Mouse (Mus musculus) stomach, embryonic 15.5 days (tissue): ENCODE data around the gene Zbtb9. TPM values are rescaled to one million over a fixed set of nuclear protein-coding genes. Genes with fewer than 3 reads are reported as not detected.

ENCODE experiments used
- ATAC-seq: fragments of 200-750 bp; cut with Nextera tagmentation; 2 replicates; pipeline ENCODE4 v1.8.0; 2017; ENCODE audit warnings: low read depth, moderate number of reproducible peaks, moderate TSS enrichment; ENCODE audit not compliant: insufficient read depth, low FRiP score
- H3K27ac ChIP-seq: fragments of 300-500 bp; sonication (generic); 2 replicates; pipeline ENCODE4 v1.5.1; 2015; ENCODE audit warnings: mild to moderate bottlenecking, inconsistent platforms
- H3K27me3 ChIP-seq: fragments of 300-500 bp; sonication (generic); replicated peaks from 2 replicates; pipeline ENCODE4 v1.6.1; 2015; ENCODE audit warnings: inconsistent platforms
- H3K36me3 ChIP-seq: fragments of 300-500 bp; sonication (generic); 2 replicates; pipeline ENCODE4 v1.6.1; 2015; ENCODE audit warnings: inconsistent platforms
- H3K4me1 ChIP-seq: fragments of 300-500 bp; sonication (generic); 2 replicates; pipeline ENCODE4 v1.6.1; 2015; ENCODE audit warnings: inconsistent platforms
- H3K4me2 ChIP-seq: fragments of 300-500 bp; sonication (generic); 2 replicates; pipeline ENCODE4 v1.6.1; 2015; ENCODE audit warnings: mild to moderate bottlenecking, inconsistent platforms
- H3K4me3 ChIP-seq: fragments of 300-500 bp; sonication (generic); replicated peaks from 2 replicates; pipeline ENCODE4 v1.5.1; 2015; ENCODE audit warnings: inconsistent platforms
- H3K9ac ChIP-seq: fragments of 300-500 bp; sonication (generic); 2 replicates; pipeline ENCODE4 v1.6.1; 2015; ENCODE audit warnings: inconsistent platforms
- H3K9me3 ChIP-seq: fragments of 300-500 bp; sonication (generic); 2 replicates; pipeline ENCODE4 v1.6.1; 2016; ENCODE audit warnings: inconsistent platforms
- WGBS: fragments of 180-500 bp; shearing (Covaris S2); methylation state at CpG from one replicate; pipeline ENCODE4 v1.1.7; 2015; 5-methylcytosine and 5-hydroxymethylcytosine counted together
- polyA plus RNA-seq: library from polyadenylated mRNA; unstranded; fragments of >200 nt; fragmentation: Nextera tagmentation; extraction: Ambion mirVana; gene quantifications from 2 replicates; pipeline ENCODE4 v1.2.1, GENCODE M21; 2015

Zbtb9 gene
- polyA plus RNA-seq, 1 experiment from 2014 or later = 13.3 TPM

GRCm38 (mm10) chr17:26949051-26949577 is 23.9 kb upstream of the Zbtb9 start:
- peaks cover 68% of the 10 kb centered on the region for H3K4me1 ChIP-seq

GRCm38 (mm10) chr17:26949866-26950265 is 23.1 kb upstream of the Zbtb9 start:
- Histone ChIP-seq H3K9me3 (no peaks in the 10 kb centered on the region), H3K27me3 (no peaks in the 10 kb centered on the region), H3K4me1 (peaks cover 69% of the 10 kb centered on the region), H3K9ac (no peak overlapping the region), H3K4me2 (peak overlapping the region; percentile 97; the same call in 1 of the 2 replicates), H3K27ac (no peak overlapping the region), H3K36me3 (peaks cover 2% of the 10 kb centered on the region; the same call in 1 of the 2 replicates), H3K4me3 (no peak overlapping the region)
- no peak for ATAC-seq
- 53% methylated on average over 5 of the region's 5 CpGs for WGBS

More at GRCm38 (mm10) chr17:26949051-26949577, 23.9 kb upstream of the Zbtb9 start:
- 10% methylated on average over 10 of the region's 14 CpGs for WGBS
- H3K27me3 ChIP-seq = no peaks in the 10 kb centered on the region
- H3K36me3 ChIP-seq = no peaks in the 10 kb centered on the region
- H3K27ac ChIP-seq = peak overlapping the region; percentile 40; the same call in 1 of the 2 replicates
- peak; percentile 25; the same call in 1 of the 2 replicates for ATAC-seq
- H3K4me2 ChIP-seq = peak overlapping the region; percentile 97
- no peaks in the 10 kb centered on the region for H3K9me3 ChIP-seq
- peak overlapping the region; percentile 55; the same call in 1 of the 2 replicates for H3K9ac ChIP-seq
- H3K4me3 ChIP-seq = peak overlapping the region; percentile 66

GRCm38 (mm10) chr17:26950560-26951288 is 22.2 kb upstream of the Zbtb9 start:
- Histone ChIP-seq H3K9ac (peak overlapping the region; percentile 16; the same call in 1 of the 2 replicates), H3K36me3 (peaks cover 9% of the 10 kb centered on the region; the same call in 1 of the 2 replicates), H3K9me3 (no peaks in the 10 kb centered on the region), H3K4me1 (peaks cover 65% of the 10 kb centered on the region), H3K27me3 (no peaks in the 10 kb centered on the region), H3K27ac (peak overlapping the region; percentile 16; the same call in 1 of the 2 replicates), H3K4me2 (peak overlapping the region; percentile 58), H3K4me3 (peak overlapping the region; percentile 33)
- no peak for ATAC-seq
- 26% methylated on average over 7 of the region's 7 CpGs for WGBS

- Histone ChIP-seq H3K36me3 (peaks cover 9% of the 10 kb centered on the region; the same call in 1 of the 2 replicates), H3K4me3 (peak overlapping the region; percentile 33), H3K9me3 (no peaks in the 10 kb centered on the region), H3K4me1 (peaks cover 58% of the 10 kb centered on the region), H3K27me3 (no peaks in the 10 kb centered on the region), H3K9ac (peak overlapping the region; percentile 16; the same call in 1 of the 2 replicates), H3K4me2 (peak overlapping the region; percentile 58), H3K27ac (peak overlapping the region; percentile 16; the same call in 1 of the 2 replicates)
- ATAC-seq = no peak
- 2% methylated on average over 9 of the region's 11 CpGs for WGBS
These were observed 21.6 kb upstream of the Zbtb9 start for GRCm38 (mm10) chr17:26951406-26951805.

GRCm38 (mm10) chr17:26951952-26952877 is 20.8 kb upstream of the Zbtb9 start:
- no peak for ATAC-seq
- no peak overlapping the region for H3K9ac ChIP-seq
- no peaks in the 10 kb centered on the region for H3K27me3 ChIP-seq
- peak overlapping the region; percentile 33 for H3K4me3 ChIP-seq
- H3K27ac ChIP-seq = no peak overlapping the region
- peaks cover 54% of the 10 kb centered on the region for H3K4me1 ChIP-seq
- WGBS = 16% methylated on average over 22 of the region's 23 CpGs
- H3K4me2 ChIP-seq = peak overlapping the region; percentile 58
- H3K36me3 ChIP-seq = peaks cover 9% of the 10 kb centered on the region; the same call in 1 of the 2 replicates
- H3K9me3 ChIP-seq = no peaks in the 10 kb centered on the region

- Histone ChIP-seq H3K9ac (no peak overlapping the region), H3K4me3 (no peak overlapping the region), H3K27ac (no peak overlapping the region), H3K4me2 (peak overlapping the region; percentile 26; the same call in 1 of the 2 replicates), H3K36me3 (peaks cover 9% of the 10 kb centered on the region; the same call in 1 of the 2 replicates), H3K27me3 (no peaks in the 10 kb centered on the region), H3K4me1 (peaks cover 47% of the 10 kb centered on the region), H3K9me3 (no peaks in the 10 kb centered on the region)
- no peak for ATAC-seq
- WGBS = 41% methylated on average over 6 of the region's 6 CpGs
These were observed 19.8 kb upstream of the Zbtb9 start for GRCm38 (mm10) chr17:26953201-26953600.

- Histone ChIP-seq H3K4me2 (peak overlapping the region; percentile 26), H3K4me1 (peaks cover 43% of the 10 kb centered on the region), H3K9me3 (no peaks in the 10 kb centered on the region), H3K36me3 (peaks cover 9% of the 10 kb centered on the region; the same call in 1 of the 2 replicates), H3K4me3 (no peak overlapping the region), H3K9ac (no peak overlapping the region), H3K27me3 (no peaks in the 10 kb centered on the region), H3K27ac (no peak overlapping the region)
- 24% methylated on average over 15 of the region's 16 CpGs for WGBS
- ATAC-seq = no peak
These were observed 19.2 kb upstream of the Zbtb9 start for GRCm38 (mm10) chr17:26953726-26954125.

GRCm38 (mm10) chr17:26956309-26956708 is 16.7 kb upstream of the Zbtb9 start:
- no peak for ATAC-seq
- peaks cover 21% of the 10 kb centered on the region; the same call in 1 of the 2 replicates for H3K36me3 ChIP-seq
- H3K27me3 ChIP-seq = no peaks in the 10 kb centered on the region

GRCm38 (mm10) chr17:26956895-26957294 is 16.1 kb upstream of the Zbtb9 start:
- no peak overlapping the region for H3K4me2 ChIP-seq
- H3K9me3 ChIP-seq = no peaks in the 10 kb centered on the region
- no peaks in the 10 kb centered on the region for H3K27me3 ChIP-seq
- no peak overlapping the region for H3K27ac ChIP-seq
- no peak overlapping the region for H3K4me3 ChIP-seq
- 83% methylated on average over 18 of the region's 18 CpGs for WGBS
- H3K9ac ChIP-seq = no peak overlapping the region
- H3K4me1 ChIP-seq = peaks cover 21% of the 10 kb centered on the region
- peak; percentile 40; the same call in 1 of the 2 replicates for ATAC-seq
- peaks cover 25% of the 10 kb centered on the region; the same call in 1 of the 2 replicates for H3K36me3 ChIP-seq

More at GRCm38 (mm10) chr17:26956309-26956708, 16.7 kb upstream of the Zbtb9 start:
- Histone ChIP-seq H3K4me3 (no peak overlapping the region), H3K4me2 (no peak overlapping the region), H3K27ac (no peak overlapping the region), H3K9ac (no peak overlapping the region), H3K9me3 (no peaks in the 10 kb centered on the region), H3K4me1 (peaks cover 26% of the 10 kb centered on the region)
- 63% methylated on average over 5 of the region's 5 CpGs for WGBS

- no peak overlapping the region for H3K4me3 ChIP-seq
- peaks cover 12% of the 10 kb centered on the region for H3K4me1 ChIP-seq
- H3K27ac ChIP-seq = no peak overlapping the region
- H3K27me3 ChIP-seq = no peaks in the 10 kb centered on the region
- peaks cover 32% of the 10 kb centered on the region; the same call in 1 of the 2 replicates for H3K36me3 ChIP-seq
- no peak for ATAC-seq
- H3K4me2 ChIP-seq = no peak overlapping the region
- no peak overlapping the region for H3K9ac ChIP-seq
- H3K9me3 ChIP-seq = no peaks in the 10 kb centered on the region
- 93% methylated on average over 5 of the region's 5 CpGs for WGBS
These were observed 15.1 kb upstream of the Zbtb9 start for GRCm38 (mm10) chr17:26957872-26958271.

- H3K4me3 ChIP-seq = no peak overlapping the region
- H3K4me1 ChIP-seq = peaks cover 3% of the 10 kb centered on the region
- WGBS = 57% methylated on average over 5 of the region's 5 CpGs
- no peak overlapping the region for H3K27ac ChIP-seq
- H3K27me3 ChIP-seq = no peaks in the 10 kb centered on the region
- H3K4me2 ChIP-seq = no peak overlapping the region
- no peaks in the 10 kb centered on the region for H3K9me3 ChIP-seq
- peaks cover 32% of the 10 kb centered on the region; the same call in 1 of the 2 replicates for H3K36me3 ChIP-seq
- H3K9ac ChIP-seq = no peak overlapping the region
- no peak for ATAC-seq
These were observed 14.1 kb upstream of the Zbtb9 start for GRCm38 (mm10) chr17:26958880-26959279.
